Mouse (Mus musculus): Measurements from ENCODE around the gene Wfdc5. TPM values are rescaled to one million over a fixed set of nuclear protein-coding genes. Genes with fewer than 3 reads are reported as not detected.

The Wfdc5 gene
- polyA plus RNA-seq, 1 experiment, result not detected

DNA sequence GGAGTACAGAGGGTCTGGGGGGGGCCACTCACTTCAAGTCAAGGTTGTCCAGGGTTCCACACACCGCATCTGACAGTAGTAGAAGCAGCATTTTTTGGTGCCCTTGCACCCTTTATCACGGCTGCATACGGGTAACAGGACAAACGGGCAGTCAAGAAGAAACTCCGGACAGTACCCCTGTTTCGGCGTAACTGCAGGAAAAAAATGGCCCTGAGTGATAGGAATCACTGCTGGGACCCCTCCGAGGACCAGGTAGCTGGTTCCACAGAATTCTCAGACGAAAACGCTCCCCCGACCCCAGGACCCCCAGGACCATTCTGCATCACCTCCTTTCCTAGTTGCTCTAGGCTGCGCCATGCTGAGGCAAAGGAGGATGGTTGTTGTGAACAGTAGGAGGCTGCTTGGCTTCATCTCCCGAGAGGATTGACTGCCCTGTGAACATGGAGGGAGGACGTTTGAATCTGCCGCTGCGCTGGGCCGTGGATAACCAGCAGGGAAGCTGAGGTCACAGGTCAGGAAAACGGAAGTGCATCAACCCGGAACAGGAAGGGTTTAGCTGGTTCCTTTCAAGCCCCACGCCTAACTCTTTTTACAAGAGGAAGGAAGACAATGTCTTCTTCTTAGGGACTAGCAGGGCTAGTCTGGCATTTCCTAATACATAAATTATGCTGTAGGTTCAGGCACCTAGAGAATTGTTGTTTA, 17.2 kb upstream of the Wfdc5 start, which contains the start of gene Wfdc15a:
TSS of gene Wfdc15a (minus strand) at position 505 of the 702 bp plus-strand sequence.
- TF ChIP-seq POLR2A (IDR thresholded peaks at IDR 0.05; ENCODE audit: low read depth, low read length), result no peak
- no peak for TF ChIP-seq CTCF (conservative IDR thresholded peaks at IDR 0.05; ENCODE audit: insufficient read depth, insufficient read length, low read depth, low read length)
- Histone ChIP-seq H3K4me1 (ENCODE audit: control insufficient read depth, insufficient read depth, low read length) (no peaks in the 10 kb centered on the region), H3K27ac (ENCODE audit: insufficient read depth, low read depth, low read length) (no peak within 1 kb of the TSS), H3K27me3 (replicated peaks; ENCODE audit: control insufficient read depth, insufficient read depth, low read length) (no peaks in the 10 kb centered on the region), H3K36me3 (ENCODE audit: control insufficient read depth, insufficient read depth, low read length) (no peaks in the 10 kb centered on the region), H3K4me3 (ENCODE audit: insufficient read depth, low read depth, low read length) (no peak within 1 kb of the TSS)
- 76% methylated on average over 20 of the region's 20 CpGs for WGBS
- no peak for DNase-seq

DNA sequence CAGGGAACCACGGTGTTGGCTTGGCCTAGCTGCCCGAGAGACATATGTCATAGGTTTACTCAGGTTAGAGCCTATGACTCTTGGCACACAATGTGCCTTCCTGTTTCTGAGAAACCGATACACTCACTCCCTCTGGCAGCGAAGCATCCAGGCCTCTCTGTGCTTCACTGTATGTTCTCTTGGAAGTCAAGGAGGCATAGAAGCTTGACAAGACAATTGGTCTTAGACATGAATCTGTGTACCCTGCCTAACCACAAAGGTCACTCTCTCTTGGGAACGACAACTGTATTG, 14.1 kb upstream of the Wfdc5 start:
- Histone ChIP-seq H3K4me1 (ENCODE audit: control insufficient read depth, insufficient read depth, low read length) (no peaks in the 10 kb centered on the region), H3K27ac (ENCODE audit: insufficient read depth, low read depth, low read length) (no peak overlapping the region), H3K36me3 (ENCODE audit: control insufficient read depth, insufficient read depth, low read length) (no peaks in the 10 kb centered on the region), H3K4me3 (ENCODE audit: insufficient read depth, low read depth, low read length) (no peak overlapping the region), H3K27me3 (replicated peaks; ENCODE audit: control insufficient read depth, insufficient read depth, low read length) (no peaks in the 10 kb centered on the region)
- 71% methylated on average over 5 of the region's 5 CpGs for WGBS
- DNase-seq, result no peak
- TF ChIP-seq POLR2A (IDR thresholded peaks at IDR 0.05; ENCODE audit: low read depth, low read length) (no peak), CTCF (conservative IDR thresholded peaks at IDR 0.05; ENCODE audit: insufficient read depth, insufficient read length, low read depth, low read length) (no peak)

DNA sequence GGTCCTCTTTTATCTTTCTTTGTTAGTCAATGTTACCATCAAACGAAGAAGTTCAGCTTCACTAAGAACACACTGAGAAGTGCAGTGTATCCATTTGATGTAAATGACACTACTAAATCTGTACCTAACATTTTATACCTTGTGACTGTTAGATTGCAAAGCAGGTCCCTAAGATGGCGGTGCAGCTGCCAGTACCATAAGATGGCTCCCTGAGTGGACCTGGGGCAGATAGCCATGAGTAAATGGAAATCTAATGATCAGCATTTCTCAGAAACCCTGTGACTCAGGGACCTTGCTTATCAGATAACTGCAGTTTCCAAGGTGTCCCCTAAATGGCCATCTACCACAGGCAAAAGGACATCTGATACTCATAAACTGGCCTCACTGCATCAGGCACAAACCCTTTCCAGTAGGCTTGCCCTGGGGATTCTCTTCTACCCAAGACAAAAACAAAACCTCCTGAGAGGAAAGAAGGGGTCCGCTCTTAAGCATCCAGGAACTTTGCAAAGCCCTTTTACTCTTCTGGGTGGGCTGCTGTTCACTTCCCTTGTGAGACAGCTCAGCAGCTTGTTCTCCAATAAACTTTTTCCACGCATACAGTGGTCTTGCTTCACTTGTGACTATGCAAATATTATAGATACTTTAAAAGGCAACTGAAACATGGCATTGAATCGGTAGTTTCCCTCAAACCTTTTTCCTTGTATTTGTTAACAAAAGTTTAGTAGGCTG, 13.6 kb upstream of the Wfdc5 start:
- H3K27ac ChIP-seq (ENCODE audit: insufficient read depth, low read depth, low read length), result no peak overlapping the region
- 93% methylated on average over 5 of the region's 5 CpGs for WGBS
- no peak for TF ChIP-seq POLR2A (IDR thresholded peaks at IDR 0.05; ENCODE audit: low read depth, low read length)
- TF ChIP-seq CTCF (conservative IDR thresholded peaks at IDR 0.05; ENCODE audit: insufficient read depth, insufficient read length, low read depth, low read length), result no peak
- DNase-seq, result no peak
- H3K27me3 ChIP-seq (replicated peaks; ENCODE audit: control insufficient read depth, insufficient read depth, low read length), result no peaks in the 10 kb centered on the region
- no peak overlapping the region for H3K4me3 ChIP-seq (ENCODE audit: insufficient read depth, low read depth, low read length)
- no peaks in the 10 kb centered on the region for H3K36me3 ChIP-seq (ENCODE audit: control insufficient read depth, insufficient read depth, low read length)
- no peaks in the 10 kb centered on the region for H3K4me1 ChIP-seq (ENCODE audit: control insufficient read depth, insufficient read depth, low read length)

DNA sequence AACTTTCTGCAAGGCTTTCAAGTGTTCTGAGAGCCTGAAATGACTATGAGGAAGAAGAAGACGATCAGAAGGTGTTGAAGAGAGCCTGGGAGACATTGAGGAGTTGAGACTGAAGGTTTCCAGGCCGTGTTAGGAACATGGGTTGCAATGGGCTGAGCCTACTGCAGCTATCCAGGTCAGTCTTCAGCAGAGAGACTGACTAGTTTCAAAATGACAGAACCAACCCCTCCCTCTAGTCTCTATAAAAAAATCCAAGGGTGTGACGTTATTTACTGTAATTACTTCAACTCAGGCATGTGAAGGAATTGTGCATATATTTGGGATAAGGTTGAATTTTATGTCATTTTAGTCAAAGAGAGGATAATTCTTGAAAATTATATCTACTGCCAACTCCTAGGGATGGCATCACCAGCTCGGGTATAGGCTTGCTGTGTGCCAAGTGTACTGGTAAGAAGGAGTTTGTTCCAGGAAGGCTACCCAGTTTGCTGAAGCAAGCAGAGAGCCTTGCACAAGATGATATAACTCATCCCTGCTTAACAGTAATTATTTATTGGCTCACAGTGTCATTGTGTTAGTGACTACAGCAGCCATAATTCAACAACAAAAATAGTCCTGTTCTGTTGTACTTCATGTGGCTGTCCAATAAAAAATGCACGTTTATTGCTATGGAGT, 12.6 kb upstream of the Wfdc5 start:
- Histone ChIP-seq H3K27me3 (replicated peaks; ENCODE audit: control insufficient read depth, insufficient read depth, low read length) (no peaks in the 10 kb centered on the region), H3K27ac (ENCODE audit: insufficient read depth, low read depth, low read length) (no peak overlapping the region), H3K4me1 (ENCODE audit: control insufficient read depth, insufficient read depth, low read length) (no peaks in the 10 kb centered on the region), H3K4me3 (ENCODE audit: insufficient read depth, low read depth, low read length) (no peak overlapping the region), H3K36me3 (ENCODE audit: control insufficient read depth, insufficient read depth, low read length) (no peaks in the 10 kb centered on the region)
- TF ChIP-seq CTCF (conservative IDR thresholded peaks at IDR 0.05; ENCODE audit: insufficient read depth, insufficient read length, low read depth, low read length) (no peak), POLR2A (IDR thresholded peaks at IDR 0.05; ENCODE audit: low read depth, low read length) (no peak)
- 75% methylated on average over 5 of the region's 5 CpGs for WGBS
- no peak for DNase-seq

DNA sequence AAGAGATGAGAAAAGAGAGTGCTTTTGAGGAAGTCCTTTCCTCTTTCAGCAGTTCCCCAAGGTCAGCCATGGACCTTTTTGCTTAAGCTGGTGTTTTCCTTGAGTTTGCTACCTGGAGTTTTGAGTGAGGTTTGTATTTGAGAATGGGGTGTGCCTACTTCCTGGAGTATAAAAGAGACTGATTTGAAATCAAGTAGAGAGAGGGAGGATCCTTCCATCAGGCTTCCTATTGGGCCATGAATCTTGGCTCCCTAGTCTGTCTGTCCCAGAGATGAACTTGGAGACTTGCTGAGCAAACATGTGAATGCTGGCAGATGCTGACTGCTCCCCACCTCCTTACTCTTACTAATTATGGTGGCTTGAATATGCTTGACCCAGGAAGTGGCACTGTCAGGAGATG, 9.7 kb upstream of the Wfdc5 start:
- Histone ChIP-seq H3K36me3 (ENCODE audit: control insufficient read depth, insufficient read depth, low read length) (no peaks in the 10 kb centered on the region), H3K27me3 (replicated peaks; ENCODE audit: control insufficient read depth, insufficient read depth, low read length) (no peaks in the 10 kb centered on the region), H3K27ac (ENCODE audit: insufficient read depth, low read depth, low read length) (no peak overlapping the region), H3K4me1 (ENCODE audit: control insufficient read depth, insufficient read depth, low read length) (no peaks in the 10 kb centered on the region), H3K4me3 (ENCODE audit: insufficient read depth, low read depth, low read length) (no peak overlapping the region)
- no peak for TF ChIP-seq CTCF (conservative IDR thresholded peaks at IDR 0.05; ENCODE audit: insufficient read depth, insufficient read length, low read depth, low read length)
- TF ChIP-seq POLR2A (IDR thresholded peaks at IDR 0.05; ENCODE audit: low read depth, low read length), result no peak
- no peak for DNase-seq

DNA sequence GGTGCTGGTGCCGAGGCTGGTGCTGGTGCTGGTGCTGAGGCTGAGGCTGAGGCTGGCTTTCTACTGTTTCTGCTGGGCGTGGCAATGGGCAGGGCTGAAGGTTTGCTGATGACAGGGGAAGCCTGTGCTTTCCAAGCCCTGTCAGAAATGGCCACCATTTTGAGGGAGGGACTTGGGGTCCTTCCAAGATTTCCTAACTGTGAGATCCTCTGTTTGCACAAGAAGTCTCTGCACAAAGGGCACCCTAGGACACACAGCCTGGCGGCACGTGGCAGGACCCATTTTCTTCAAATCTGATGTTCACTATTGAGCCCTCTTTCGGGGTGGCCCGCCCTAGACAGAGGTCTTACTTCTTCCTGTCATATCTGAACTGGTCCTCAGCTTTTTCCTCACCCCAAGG, 8.0 kb upstream of the Wfdc5 start, which contains the start of gene Wfdc12:
TSS of gene Wfdc12 (minus strand) at position 33 of the 400 bp plus-strand sequence.
- Histone ChIP-seq H3K27ac (ENCODE audit: insufficient read depth, low read depth, low read length) (no peak within 1 kb of the TSS), H3K36me3 (ENCODE audit: control insufficient read depth, insufficient read depth, low read length) (no peaks in the 10 kb centered on the region), H3K4me1 (ENCODE audit: control insufficient read depth, insufficient read depth, low read length) (no peaks in the 10 kb centered on the region), H3K4me3 (ENCODE audit: insufficient read depth, low read depth, low read length) (no peak within 1 kb of the TSS), H3K27me3 (replicated peaks; ENCODE audit: control insufficient read depth, insufficient read depth, low read length) (no peaks in the 10 kb centered on the region)
- WGBS, result 87% methylated on average over 6 of the region's 6 CpGs
- no peak for DNase-seq
- TF ChIP-seq POLR2A (IDR thresholded peaks at IDR 0.05; ENCODE audit: low read depth, low read length), result no peak
- TF ChIP-seq CTCF (conservative IDR thresholded peaks at IDR 0.05; ENCODE audit: insufficient read depth, insufficient read length, low read depth, low read length), result no peak

DNA sequence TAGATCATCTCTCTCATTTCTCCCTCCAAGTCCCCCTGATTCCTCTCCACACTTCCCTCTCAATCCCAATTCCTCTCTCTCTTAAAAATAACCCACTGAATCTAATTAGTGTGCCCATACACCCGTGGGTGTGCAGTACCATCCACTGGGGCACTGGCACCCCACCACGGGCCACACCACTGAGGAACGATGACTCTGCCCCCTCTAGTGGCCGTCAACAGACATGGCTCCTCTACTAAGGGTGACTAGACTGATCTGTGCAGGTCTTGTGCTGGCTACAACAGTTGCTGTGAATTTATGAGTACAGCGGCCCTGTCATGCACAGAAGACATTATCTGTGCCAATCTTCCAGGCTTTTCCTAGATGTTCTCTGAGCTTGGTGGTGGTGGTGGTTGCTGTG, 6.2 kb upstream of the Wfdc5 start:
- no peak for DNase-seq
- WGBS, result 20% methylated on average over 5 of the region's 5 CpGs
- H3K4me3 ChIP-seq (ENCODE audit: insufficient read depth, low read depth, low read length), result no peak overlapping the region
- TF ChIP-seq POLR2A (IDR thresholded peaks at IDR 0.05; ENCODE audit: low read depth, low read length), result no peak
- peak; percentile 62 for TF ChIP-seq CTCF (conservative IDR thresholded peaks at IDR 0.05; ENCODE audit: insufficient read depth, insufficient read length, low read depth, low read length)
- no peak overlapping the region for H3K27ac ChIP-seq (ENCODE audit: insufficient read depth, low read depth, low read length)
- no peaks in the 10 kb centered on the region for H3K36me3 ChIP-seq (ENCODE audit: control insufficient read depth, insufficient read depth, low read length)
- no peaks in the 10 kb centered on the region for H3K4me1 ChIP-seq (ENCODE audit: control insufficient read depth, insufficient read depth, low read length)
- no peaks in the 10 kb centered on the region for H3K27me3 ChIP-seq (replicated peaks; ENCODE audit: control insufficient read depth, insufficient read depth, low read length)
